Mouse (Mus musculus) E14TG2a.4 (cell line): Measurements from ENCODE around the gene Ccdc36.

Experiments used
- CTCF ChIP-seq: conservative IDR thresholded peaks from 2 replicates; pipeline ENCODE4 v1.5.1; 2014; ENCODE audit warnings: low read length
- NANOG ChIP-seq: IDR thresholded peaks from 2 replicates; pipeline ENCODE4 v1.6.1; 2014; ENCODE audit warnings: borderline replicate concordance, low read length, mixed read lengths
- POU5F1 ChIP-seq: IDR thresholded peaks from 2 replicates; pipeline ENCODE4 v1.6.1; 2014; ENCODE audit warnings: low read length, borderline replicate concordance

GRCm38 (mm10) chr9:108381382-108381781 lies 46.9 kb downstream of the Ccdc36 start:
- no peak for TF ChIP-seq CTCF
- TF ChIP-seq NANOG = no peak
- no peak for TF ChIP-seq POU5F1
